Mouse (Mus musculus): Measurements from ENCODE around the gene Rai2. TPM values are rescaled to one million over a fixed set of nuclear protein-coding genes. Genes with fewer than 3 reads are reported as not detected.

The Rai2 gene
- polyA plus RNA-seq, 1 experiment from 2014 or later, result 5.0 TPM

DNA sequence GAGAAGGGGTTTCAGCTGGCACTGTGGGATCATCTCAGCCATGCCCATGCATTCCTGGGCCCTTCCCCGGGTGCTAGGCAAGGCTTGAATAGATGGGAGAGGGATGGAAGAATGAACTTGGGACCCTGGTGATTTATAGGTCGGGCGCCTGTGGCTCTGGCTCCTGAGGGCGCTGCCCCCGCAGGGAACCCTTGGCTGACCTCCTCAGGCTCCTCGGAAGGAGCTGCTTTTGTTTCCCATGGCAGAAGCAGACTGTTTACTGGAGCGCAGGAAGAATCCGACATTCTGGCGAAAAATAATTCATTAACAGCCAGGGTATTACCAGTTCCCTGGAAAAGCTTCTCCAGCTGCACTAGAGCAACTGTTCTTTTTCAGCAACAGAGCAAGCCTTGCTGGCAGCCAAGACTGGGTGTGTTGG, 6.5 kb downstream of the Rai2 start:
- ATAC-seq, result no peak
- Histone ChIP-seq H3K9ac (ENCODE audit: low read depth, low read length) (no peak overlapping the region), H3K4me1 (replicated peaks; ENCODE audit: control insufficient read depth, insufficient read depth, low read length) (no peaks in the 10 kb centered on the region), H3K36me3 (ENCODE audit: control insufficient read depth, insufficient read depth) (no peaks in the 10 kb centered on the region), H3K4me3 (ENCODE audit: low read depth, low read length) (no peak overlapping the region), H3K27me3 (replicated peaks; ENCODE audit: control insufficient read depth, insufficient read depth, low read length) (peaks cover 18% of the 10 kb centered on the region; the same call in 1 of the 2 replicates), H3K4me2 (replicated peaks; ENCODE audit: low read depth) (no peak overlapping the region), H3K9me3 (ENCODE audit: control insufficient read depth) (no peaks in the 10 kb centered on the region), H3K27ac (ENCODE audit: low read depth, low read length) (no peak overlapping the region)
- no peak for TF ChIP-seq CTCF (IDR thresholded peaks at IDR 0.05; ENCODE audit: low read depth)
- WGBS, result 25% methylated on average over 9 of the region's 9 CpGs

DNA sequence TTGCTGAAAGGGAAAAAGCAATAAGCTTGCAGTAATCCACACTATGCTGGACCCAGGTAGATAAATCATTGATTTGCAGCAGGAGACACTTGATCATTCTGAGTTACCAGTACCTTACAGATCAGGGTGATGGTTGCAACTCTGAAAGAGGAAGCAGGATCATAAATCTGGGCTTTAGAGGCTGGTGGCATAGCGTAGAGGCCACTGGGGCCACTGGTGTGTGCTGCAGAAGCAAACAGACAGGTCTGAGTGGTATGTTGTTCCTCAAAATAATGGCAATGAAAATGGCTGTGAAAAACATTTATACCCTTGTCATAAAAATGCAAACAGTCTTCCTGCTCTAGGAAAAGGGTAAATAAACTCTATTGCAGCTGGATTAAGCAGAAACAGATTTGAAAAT, 9.4 kb downstream of the Rai2 start:
- H3K27ac ChIP-seq (ENCODE audit: low read depth, low read length), result no peak overlapping the region
- WGBS, result 52% methylated on average over 1 of the region's 1 CpGs
- peaks cover 11% of the 10 kb centered on the region; the same call in 1 of the 2 replicates for H3K27me3 ChIP-seq (replicated peaks; ENCODE audit: control insufficient read depth, insufficient read depth, low read length)
- no peak for TF ChIP-seq CTCF (IDR thresholded peaks at IDR 0.05; ENCODE audit: low read depth)
- H3K4me3 ChIP-seq (ENCODE audit: low read depth, low read length), result no peak overlapping the region
- H3K4me1 ChIP-seq (replicated peaks; ENCODE audit: control insufficient read depth, insufficient read depth, low read length), result no peaks in the 10 kb centered on the region
- H3K36me3 ChIP-seq (ENCODE audit: control insufficient read depth, insufficient read depth), result no peaks in the 10 kb centered on the region
- H3K9ac ChIP-seq (ENCODE audit: low read depth, low read length), result no peak overlapping the region
- H3K4me2 ChIP-seq (replicated peaks; ENCODE audit: low read depth), result no peak overlapping the region
- H3K9me3 ChIP-seq (ENCODE audit: control insufficient read depth), result no peaks in the 10 kb centered on the region
- no peak for ATAC-seq

DNA sequence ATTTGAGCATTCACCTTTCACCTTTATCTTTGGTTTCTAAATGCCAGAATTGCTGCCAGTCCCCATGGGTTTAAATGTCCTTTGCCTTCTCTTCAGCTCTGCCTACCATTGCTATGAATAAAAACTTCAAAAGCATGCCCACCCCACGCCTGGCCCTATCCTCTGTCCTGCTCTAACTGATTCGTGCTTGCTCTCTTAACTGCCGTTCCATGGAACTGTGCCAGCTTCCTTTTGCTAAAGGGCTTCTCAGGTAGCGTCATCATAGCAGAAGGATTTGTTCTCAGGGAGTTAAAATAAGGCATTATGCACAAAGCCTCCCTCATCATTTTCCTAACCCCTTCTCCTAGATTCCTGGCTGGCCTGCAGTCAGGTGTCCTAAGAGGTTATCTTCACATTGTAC, 11.6 kb downstream of the Rai2 start:
- Histone ChIP-seq H3K9ac (ENCODE audit: low read depth, low read length) (no peak overlapping the region), H3K4me3 (ENCODE audit: low read depth, low read length) (no peak overlapping the region), H3K4me1 (replicated peaks; ENCODE audit: control insufficient read depth, insufficient read depth, low read length) (no peaks in the 10 kb centered on the region), H3K36me3 (ENCODE audit: control insufficient read depth, insufficient read depth) (no peaks in the 10 kb centered on the region), H3K27me3 (replicated peaks; ENCODE audit: control insufficient read depth, insufficient read depth, low read length) (peaks cover 11% of the 10 kb centered on the region; the same call in 1 of the 2 replicates), H3K4me2 (replicated peaks; ENCODE audit: low read depth) (no peak overlapping the region), H3K9me3 (ENCODE audit: control insufficient read depth) (no peaks in the 10 kb centered on the region), H3K27ac (ENCODE audit: low read depth, low read length) (no peak overlapping the region)
- 56% methylated on average over 4 of the region's 4 CpGs for WGBS
- no peak for TF ChIP-seq CTCF (IDR thresholded peaks at IDR 0.05; ENCODE audit: low read depth)
- no peak for ATAC-seq

DNA sequence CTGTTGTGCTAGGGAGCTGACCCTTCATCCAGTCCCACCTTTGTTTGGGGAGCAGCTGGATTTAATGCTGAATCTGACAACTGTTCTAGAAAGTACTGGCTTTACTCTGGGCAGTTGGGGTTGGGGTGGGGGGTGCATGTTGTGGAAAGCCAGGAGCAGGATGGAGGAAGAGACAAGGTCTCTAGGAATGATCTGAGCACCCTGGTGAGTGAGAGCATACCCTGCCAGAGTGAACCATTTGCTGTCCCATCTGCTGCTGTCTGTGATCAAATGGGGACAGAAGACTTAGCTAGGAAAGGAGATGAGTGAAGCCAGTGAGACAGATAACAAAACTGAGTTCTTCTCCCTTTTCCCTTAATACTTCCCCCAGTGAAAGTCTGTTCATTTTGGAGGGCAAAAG, 13.2 kb downstream of the Rai2 start:
- peaks cover 6% of the 10 kb centered on the region; the same call in 1 of the 2 replicates for H3K27me3 ChIP-seq (replicated peaks; ENCODE audit: control insufficient read depth, insufficient read depth, low read length)
- H3K36me3 ChIP-seq (ENCODE audit: control insufficient read depth, insufficient read depth), result no peaks in the 10 kb centered on the region
- no peaks in the 10 kb centered on the region for H3K4me1 ChIP-seq (replicated peaks; ENCODE audit: control insufficient read depth, insufficient read depth, low read length)
- no peak overlapping the region for H3K27ac ChIP-seq (ENCODE audit: low read depth, low read length)
- ATAC-seq, result no peak
- no peak overlapping the region for H3K4me3 ChIP-seq (ENCODE audit: low read depth, low read length)
- TF ChIP-seq CTCF (IDR thresholded peaks at IDR 0.05; ENCODE audit: low read depth), result no peak
- no peak overlapping the region for H3K4me2 ChIP-seq (replicated peaks; ENCODE audit: low read depth)
- no peaks in the 10 kb centered on the region for H3K9me3 ChIP-seq (ENCODE audit: control insufficient read depth)
- no peak overlapping the region for H3K9ac ChIP-seq (ENCODE audit: low read depth, low read length)

DNA sequence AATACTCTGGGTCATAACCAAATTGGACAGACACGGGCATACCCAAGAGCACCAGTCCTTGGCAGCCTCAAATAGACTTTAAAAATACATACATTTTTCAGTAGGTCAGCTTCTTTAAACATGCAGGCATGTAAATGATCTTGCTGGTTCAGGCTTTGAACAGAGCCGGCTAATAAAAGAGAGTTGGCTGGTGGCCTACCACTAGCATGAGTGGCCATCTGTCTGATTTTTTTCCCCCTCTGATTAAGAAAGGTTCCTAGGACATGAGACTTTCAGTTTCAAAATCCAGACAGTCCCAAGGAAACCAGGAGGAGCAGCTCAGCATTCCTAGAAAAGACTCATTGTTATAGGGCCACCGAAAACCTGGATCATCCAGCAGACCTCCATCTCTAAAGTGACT, 15.0 kb downstream of the Rai2 start:
- Histone ChIP-seq H3K9ac (ENCODE audit: low read depth, low read length) (no peak overlapping the region), H3K4me1 (replicated peaks; ENCODE audit: control insufficient read depth, insufficient read depth, low read length) (no peaks in the 10 kb centered on the region), H3K27ac (ENCODE audit: low read depth, low read length) (no peak overlapping the region), H3K4me3 (ENCODE audit: low read depth, low read length) (no peak overlapping the region), H3K27me3 (replicated peaks; ENCODE audit: control insufficient read depth, insufficient read depth, low read length) (no peaks in the 10 kb centered on the region), H3K9me3 (ENCODE audit: control insufficient read depth) (no peaks in the 10 kb centered on the region), H3K4me2 (replicated peaks; ENCODE audit: low read depth) (no peak overlapping the region), H3K36me3 (ENCODE audit: control insufficient read depth, insufficient read depth) (no peaks in the 10 kb centered on the region)
- no peak for TF ChIP-seq CTCF (IDR thresholded peaks at IDR 0.05; ENCODE audit: low read depth)
- 73% methylated on average over 3 of the region's 3 CpGs for WGBS
- ATAC-seq, result no peak

DNA sequence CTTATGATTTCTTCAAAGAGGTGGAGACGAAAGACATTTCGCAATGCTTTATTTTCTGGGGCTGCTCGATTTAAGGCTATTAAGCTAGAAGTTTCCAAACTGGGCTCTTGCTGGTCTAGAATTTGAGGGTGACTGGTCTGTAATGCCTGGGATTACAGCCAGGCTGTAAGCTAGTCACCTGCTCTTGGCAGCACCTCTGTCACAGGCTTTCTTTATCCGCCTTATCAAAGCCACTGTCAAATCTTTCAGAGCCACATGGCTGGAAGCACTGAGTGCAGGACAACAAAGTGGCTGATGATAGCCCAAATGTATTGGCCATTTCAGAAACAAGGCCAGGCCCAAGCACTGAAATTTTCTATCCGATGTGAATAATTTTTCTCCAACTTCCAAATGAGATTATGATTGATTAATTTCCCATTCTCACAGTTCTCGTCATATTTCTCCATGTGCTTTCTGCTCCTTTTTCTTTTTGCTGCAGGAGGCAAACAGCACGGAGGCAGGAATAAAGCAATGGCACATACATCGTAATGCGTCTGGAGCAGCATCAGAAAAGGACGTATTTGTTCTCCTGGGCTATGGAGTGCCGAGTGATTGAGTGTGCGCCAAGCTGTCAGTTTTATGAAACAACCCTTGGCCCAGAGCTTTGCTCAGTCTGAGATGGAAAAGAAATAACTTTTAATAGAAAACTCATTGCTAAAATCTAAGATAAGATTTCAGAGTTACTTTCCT, 16.9 kb downstream of the Rai2 start:
- 77% methylated on average over 12 of the region's 12 CpGs for WGBS
- ATAC-seq, result no peak

More for the DNA sequence above, 16.9 kb downstream of the Rai2 start:
- Histone ChIP-seq H3K9ac (ENCODE audit: low read depth, low read length) (no peak overlapping the region), H3K36me3 (ENCODE audit: control insufficient read depth, insufficient read depth) (no peaks in the 10 kb centered on the region), H3K9me3 (ENCODE audit: control insufficient read depth) (no peaks in the 10 kb centered on the region), H3K27ac (ENCODE audit: low read depth, low read length) (no peak overlapping the region), H3K27me3 (replicated peaks; ENCODE audit: control insufficient read depth, insufficient read depth, low read length) (no peaks in the 10 kb centered on the region), H3K4me3 (ENCODE audit: low read depth, low read length) (no peak overlapping the region), H3K4me1 (replicated peaks; ENCODE audit: control insufficient read depth, insufficient read depth, low read length) (no peaks in the 10 kb centered on the region), H3K4me2 (replicated peaks; ENCODE audit: low read depth) (no peak overlapping the region)
- no peak for TF ChIP-seq CTCF (IDR thresholded peaks at IDR 0.05; ENCODE audit: low read depth)

All from intestine, postnatal 0 days (tissue).